Mouse (Mus musculus) spleen, adult 2 months (tissue): ENCODE data around the gene Ppp1r16b. TPM values are rescaled to one million over a fixed set of nuclear protein-coding genes. Genes with fewer than 3 reads are reported as not detected.

ENCODE experiments used
- DNase-seq, 2 experiments: peaks; one replicate each; pipeline versions ENCODE4 v3.0.0 to v3.0.0-alpha.2; 2012 to 2021; ENCODE audit warnings: low spot score in 2 of 2, low read depth in 1 of 2
- H3K27ac ChIP-seq: fragments of 200-500 bp; 2 replicates; pipeline ENCODE4 v1.5.1; 2012; ENCODE audit warnings: low read length, inconsistent platforms; ENCODE audit not compliant: insufficient read depth
- H3K27me3 ChIP-seq: fragments of 200-500 bp; 2 replicates; pipeline ENCODE4 v1.6.1; 2012; ENCODE audit warnings: mild to moderate bottlenecking, moderate library complexity, low read length, inconsistent platforms; ENCODE audit not compliant: control insufficient read depth, insufficient read depth
- H3K36me3 ChIP-seq: fragments of 200-500 bp; 2 replicates; pipeline ENCODE4 v1.6.1; 2012; ENCODE audit warnings: mild to moderate bottlenecking, low read length, inconsistent platforms; ENCODE audit not compliant: control insufficient read depth, insufficient read depth
- H3K4me1 ChIP-seq: fragments of 200-500 bp; 2 replicates; pipeline ENCODE4 v1.6.1; 2011; ENCODE audit warnings: inconsistent platforms; ENCODE audit not compliant: control insufficient read depth, insufficient read depth, insufficient read length
- H3K4me3 ChIP-seq: fragments of 200-500 bp; 2 replicates; pipeline ENCODE4 v1.5.1; 2011; ENCODE audit warnings: mild to moderate bottlenecking, inconsistent platforms; ENCODE audit not compliant: insufficient read depth, insufficient read length; ENCODE audit errors: extremely low read depth
- CTCF ChIP-seq: fragments of 200-500 bp; IDR thresholded peaks from 2 replicates; pipeline ENCODE4 v1.5.1; 2011; ENCODE audit warnings: mild to moderate bottlenecking, inconsistent platforms; ENCODE audit not compliant: insufficient read depth, insufficient read length, insufficient replicate concordance; ENCODE audit errors: extremely low read depth
- POLR2A ChIP-seq: fragments of 200-500 bp; IDR thresholded peaks from 2 replicates; pipeline ENCODE4 v1.6.1; 2011; ENCODE audit warnings: low read depth, low read length, inconsistent platforms
- WGBS: fragments of 180-500 bp; shearing (Covaris S2); methylation state at CpG from one replicate; pipeline ENCODE4 v1.1.7; 2018; 5-methylcytosine and 5-hydroxymethylcytosine counted together
- polyA plus RNA-seq: library from polyadenylated mRNA; depleted of rRNA; stranded (reverse); fragments of >200 nt; gene quantifications from 2 replicates; pipeline ENCODE4 v1.2.3, GENCODE M21; 2012

Ppp1r16b gene
- polyA plus RNA-seq, 1 experiment = 17.6 TPM

DNA sequence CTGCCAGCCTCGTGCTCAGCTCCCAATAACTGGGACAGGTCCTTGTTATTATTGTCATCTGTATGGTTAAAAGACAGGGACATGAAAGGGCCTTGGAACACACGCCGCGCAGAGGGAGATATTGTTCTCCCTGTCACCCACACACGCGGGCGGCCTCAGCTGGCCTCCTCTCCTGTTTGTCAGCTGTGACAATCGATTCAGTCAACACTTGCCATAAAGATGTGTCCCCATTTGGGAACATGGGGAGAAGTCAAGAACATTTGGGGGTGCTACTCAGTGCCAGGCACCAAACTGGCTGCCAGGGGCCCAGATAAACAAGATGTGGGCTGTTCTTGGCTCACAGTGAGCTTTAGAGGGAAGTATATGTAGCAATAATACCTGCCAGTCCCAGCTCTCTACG is 84.2 kb downstream of the Ppp1r16b start:
- H3K27me3 ChIP-seq = no peaks in the 10 kb centered on the region
- H3K4me1 ChIP-seq = peaks cover 5% of the 10 kb centered on the region; the same call in 1 of the 2 replicates
- H3K4me3 ChIP-seq = no peak overlapping the region
- DNase-seq = no peak
- no peak for TF ChIP-seq CTCF
- TF ChIP-seq POLR2A = no peak
- peaks cover 46% of the 10 kb centered on the region for H3K36me3 ChIP-seq
- WGBS = 95% methylated on average over 9 of the region's 9 CpGs
- H3K27ac ChIP-seq = no peak overlapping the region

DNA sequence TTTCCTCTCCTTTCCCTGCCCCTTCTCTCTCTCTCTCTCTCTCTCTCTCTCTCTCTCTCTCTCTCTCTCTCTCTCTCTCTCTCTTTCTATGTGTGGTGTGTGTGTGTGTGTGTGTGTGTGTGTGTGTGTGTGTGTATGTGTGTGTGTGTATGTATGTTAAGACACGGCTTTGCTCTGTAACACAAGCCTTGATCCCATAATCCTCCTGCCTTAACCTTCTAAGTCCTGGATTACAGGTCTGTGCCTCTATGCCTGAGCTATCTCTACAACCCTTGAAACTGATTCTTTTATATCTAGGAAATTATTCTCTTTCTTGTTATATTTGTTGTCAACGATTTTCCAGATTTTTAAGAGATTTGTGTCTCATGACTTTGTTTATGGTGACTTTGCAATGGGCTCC is 95.0 kb downstream of the Ppp1r16b start:
- TF ChIP-seq CTCF (no peak), POLR2A (no peak)
- Histone ChIP-seq H3K36me3 (peaks cover 62% of the 10 kb centered on the region), H3K27me3 (no peaks in the 10 kb centered on the region), H3K4me1 (no peaks in the 10 kb centered on the region), H3K4me3 (no peak overlapping the region), H3K27ac (no peak overlapping the region)
- 89% methylated on average over 2 of the region's 2 CpGs for WGBS
- DNase-seq = no peak

DNA sequence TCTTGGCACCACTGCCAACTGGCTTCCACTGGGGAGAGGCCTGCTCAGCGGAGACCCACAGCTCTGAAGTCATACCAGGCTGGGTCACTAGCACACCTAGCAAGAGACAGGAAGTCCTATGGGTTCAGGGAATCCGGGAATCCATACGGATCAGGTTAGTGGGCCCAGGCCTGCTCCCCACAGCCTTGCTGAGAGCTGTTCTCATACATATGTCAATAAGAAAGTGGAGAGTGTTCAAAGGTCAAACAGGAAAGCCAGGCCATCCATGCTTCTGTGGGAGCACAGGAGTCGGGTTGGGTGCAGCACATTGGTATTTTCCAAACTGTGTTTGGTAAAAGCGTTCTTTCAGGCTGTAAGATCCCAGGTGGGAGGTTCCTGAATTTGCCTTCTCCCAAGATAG is 97.1 kb downstream of the Ppp1r16b start:
- WGBS = 92% methylated on average over 5 of the region's 5 CpGs
- Histone ChIP-seq H3K36me3 (peaks cover 43% of the 10 kb centered on the region), H3K27me3 (no peaks in the 10 kb centered on the region), H3K27ac (no peak overlapping the region), H3K4me3 (no peak overlapping the region), H3K4me1 (peaks cover under 1% of the 10 kb centered on the region; the same call in 1 of the 2 replicates)
- DNase-seq = no peak
- TF ChIP-seq POLR2A (no peak), CTCF (no peak)

DNA sequence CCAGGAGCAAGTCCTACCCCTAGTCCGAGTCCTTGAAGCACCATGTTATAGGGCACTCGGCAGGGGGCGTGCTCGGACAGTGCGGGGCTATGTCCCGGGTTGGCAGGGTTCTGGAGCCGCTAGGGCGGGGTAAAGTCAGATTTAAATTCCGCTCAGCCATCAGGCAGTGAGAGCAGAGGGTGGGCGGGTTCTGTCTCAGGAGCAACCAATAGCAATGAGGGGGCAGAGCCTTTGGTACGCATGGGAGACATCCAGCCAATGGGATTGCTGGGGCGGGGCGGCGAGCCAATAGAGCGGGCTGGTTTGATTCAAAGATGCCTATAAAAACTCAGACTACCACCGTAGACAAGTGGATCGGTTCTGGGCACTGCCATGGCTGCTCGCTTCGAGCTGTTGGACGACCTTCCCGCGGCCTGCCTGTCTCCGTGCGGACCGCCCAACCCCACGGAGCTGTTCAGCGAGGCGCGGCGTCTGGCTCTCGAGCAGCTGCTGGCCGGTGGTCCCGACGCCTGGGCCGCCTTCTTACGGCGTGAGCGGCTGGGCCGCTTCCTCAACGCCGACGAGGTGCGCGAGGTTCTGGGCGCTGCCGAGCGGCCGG is 102.6 kb downstream of the Ppp1r16b start, which contains the start of gene Fam83d:
Fam83d (plus strand) TSS at position 352 of the 598 bp plus-strand sequence.
- H3K27ac ChIP-seq = no peak within 1 kb of the TSS; the same call in 1 of the 2 replicates
- peak within 1 kb of the TSS; percentile 71 for H3K4me3 ChIP-seq
- H3K4me1 ChIP-seq = peaks cover 2% of the 10 kb centered on the region
- TF ChIP-seq CTCF (peak; percentile 54; the same call in 1 of the 2 replicates), POLR2A (0 out of 2 replicates have a peak, but pooled peaks have one; percentile 3)
- H3K27me3 ChIP-seq = no peaks in the 10 kb centered on the region
- DNase-seq = peak; percentile 91 to 94
- under 1% methylated on average over 48 of the region's 48 CpGs for WGBS
- peaks cover 6% of the 10 kb centered on the region; the same call in 1 of the 2 replicates for H3K36me3 ChIP-seq

DNA sequence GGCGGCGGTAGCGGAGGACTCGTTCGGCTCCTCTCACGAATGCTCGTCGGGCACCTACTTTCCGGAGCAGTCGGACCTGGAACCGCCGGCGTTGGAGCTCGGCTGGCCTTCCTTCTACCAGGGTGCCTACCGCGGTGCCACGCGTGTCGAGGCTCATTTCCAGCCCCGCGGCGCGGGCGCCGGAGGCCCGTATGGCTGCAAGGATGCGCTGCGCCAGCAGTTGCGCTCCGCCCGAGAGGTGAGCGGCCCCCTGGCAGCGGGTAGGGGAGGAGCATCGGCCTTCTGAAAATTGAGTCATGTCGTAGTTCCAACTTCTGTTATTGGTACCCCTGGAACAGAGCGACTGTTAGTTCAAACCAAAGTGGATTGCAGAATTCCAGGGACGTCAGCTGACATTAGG is 103.2 kb downstream of the Ppp1r16b start:
- under 1% methylated on average over 37 of the region's 37 CpGs for WGBS
- Histone ChIP-seq H3K4me3 (peak overlapping the region; percentile 71), H3K4me1 (peaks cover 2% of the 10 kb centered on the region), H3K36me3 (peaks cover 2% of the 10 kb centered on the region; the same call in 1 of the 2 replicates), H3K27me3 (no peaks in the 10 kb centered on the region), H3K27ac (no peak overlapping the region; the same call in 1 of the 2 replicates)
- DNase-seq = peak; percentile 22 to 25
- TF ChIP-seq POLR2A (no peak), CTCF (no peak)

DNA sequence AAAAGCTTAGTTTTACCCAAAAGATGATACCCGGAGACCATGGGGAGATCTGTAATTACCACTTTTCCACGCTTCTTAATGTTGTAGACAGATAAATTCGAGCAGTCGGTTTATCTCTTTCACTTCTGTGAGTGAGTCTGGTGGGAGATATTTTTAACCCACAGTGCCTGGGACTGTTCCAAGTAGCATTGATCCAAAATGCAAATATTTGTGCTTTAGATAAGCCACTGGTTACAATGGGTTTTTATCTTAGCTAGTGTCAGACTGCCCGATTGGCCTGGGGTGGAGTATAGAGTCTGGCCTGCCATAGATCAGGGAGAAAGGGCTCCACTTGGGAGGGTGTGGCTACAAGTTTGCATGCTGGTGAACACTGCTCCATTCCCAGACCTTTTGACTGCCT is 103.6 kb downstream of the Ppp1r16b start:
- Histone ChIP-seq H3K27ac (no peak overlapping the region), H3K4me3 (peak overlapping the region; percentile 71; the same call in 1 of the 2 replicates), H3K36me3 (peaks cover under 1% of the 10 kb centered on the region; the same call in 1 of the 2 replicates), H3K4me1 (peaks cover 2% of the 10 kb centered on the region), H3K27me3 (no peaks in the 10 kb centered on the region)
- DNase-seq = no peak
- TF ChIP-seq POLR2A (no peak), CTCF (no peak)
- 6% methylated on average over 5 of the region's 5 CpGs for WGBS
